Mouse (Mus musculus): ENCODE measurements around the gene Nploc4.

Nploc4 gene

GRCm38 (mm10) chr11:120437152-120437856, at the start of gene Nploc4:
Gene Nploc4, minus strand, starts transcription at chr11:120437708.
- peak; percentile 73 for DNase-seq

- no peak for DNase-seq
These were observed 47.7 kb upstream of the Nploc4 start for GRCm38 (mm10) chr11:120485251-120485650.

GRCm38 (mm10) chr11:120484265-120484981, 46.9 kb upstream of the Nploc4 start, which contains the start of gene Mrpl12:
Gene Mrpl12, plus strand, starts transcription at chr11:120484613.
- peak; percentile 90 for DNase-seq

GRCm38 (mm10) chr11:120483448-120483934, 46.0 kb upstream of the Nploc4 start:
- DNase-seq: no peak

- no peak for DNase-seq
These were observed 34.5 kb upstream of the Nploc4 start for GRCm38 (mm10) chr11:120472052-120472451.

- no peak for DNase-seq
These were observed 30.2 kb upstream of the Nploc4 start for GRCm38 (mm10) chr11:120467736-120468092.

- DNase-seq: peak; percentile 97
These were observed 29.7 kb upstream of the Nploc4 start, which contains the start of gene Arl16 for GRCm38 (mm10) chr11:120467051-120467735. Gene Arl16, minus strand, starts transcription at chr11:120467607.

GRCm38 (mm10) chr11:120465521-120465920, 28.0 kb upstream of the Nploc4 start:
- no peak for DNase-seq

GRCm38 (mm10) chr11:120464365-120464764, 26.9 kb upstream of the Nploc4 start:
- no peak for DNase-seq

GRCm38 (mm10) chr11:120463536-120463935, 26.0 kb upstream of the Nploc4 start:
- no peak for DNase-seq

- DNase-seq: no peak
These were observed 21.5 kb upstream of the Nploc4 start for GRCm38 (mm10) chr11:120458847-120459597.

GRCm38 (mm10) chr11:120457772-120458751, 20.6 kb upstream of the Nploc4 start, which contains the start of the genes Oxld1 and Ccdc137:
Gene Oxld1, minus strand, starts transcription at chr11:120458068.
Gene Ccdc137, plus strand, starts transcription at chr11:120458115.
- peak; percentile 76 for DNase-seq

- no peak for DNase-seq
These were observed 19.9 kb upstream of the Nploc4 start for GRCm38 (mm10) chr11:120457370-120457769.

GRCm38 (mm10) chr11:120455413-120455812, 17.9 kb upstream of the Nploc4 start:
- DNase-seq: no peak

- DNase-seq: no peak
These were observed 17.5 kb upstream of the Nploc4 start for GRCm38 (mm10) chr11:120454965-120455364.

- no peak for DNase-seq
These were observed 15.8 kb upstream of the Nploc4 start, which contains the start of gene Pde6g for GRCm38 (mm10) chr11:120453306-120453705. Gene Pde6g, minus strand, starts transcription at chr11:120453500.

- DNase-seq: no peak
These were observed 14.7 kb upstream of the Nploc4 start for GRCm38 (mm10) chr11:120452246-120452645.

- no peak for DNase-seq
These were observed 9.7 kb upstream of the Nploc4 start for GRCm38 (mm10) chr11:120447179-120447578.

GRCm38 (mm10) chr11:120445475-120445874, 8.0 kb upstream of the Nploc4 start:
- no peak for DNase-seq

- DNase-seq: no peak
These were observed 6.6 kb upstream of the Nploc4 start for GRCm38 (mm10) chr11:120444106-120444505.

- no peak for DNase-seq
These were observed 5.3 kb upstream of the Nploc4 start for GRCm38 (mm10) chr11:120442765-120443280.
